Mouse (Mus musculus): Measurements from ENCODE around the gene Thsd4. TPM values are rescaled to one million over a fixed set of nuclear protein-coding genes. Genes with fewer than 3 reads are reported as not detected.

Thsd4 gene
- polyA plus RNA-seq, 1 experiment from 2014 or later: 20.2 TPM

- Histone ChIP-seq H3K27me3 (replicated peaks; ENCODE audit: control insufficient read depth, insufficient read depth, low read length) (no peaks in the 10 kb centered on the region), H3K4me1 (ENCODE audit: control insufficient read depth, insufficient read depth, low read length) (peaks cover 22% of the 10 kb centered on the region), H3K9me3 (ENCODE audit: control insufficient read depth, low read length) (no peaks in the 10 kb centered on the region), H3K9ac (ENCODE audit: low read depth, low read length) (no peak overlapping the region), H3K4me2 (ENCODE audit: low read depth, low read length) (no peak overlapping the region), H3K4me3 (ENCODE audit: low read length) (no peak overlapping the region), H3K36me3 (ENCODE audit: control insufficient read depth, insufficient read depth, low read length) (peaks cover 2% of the 10 kb centered on the region; the same call in 1 of the 2 replicates), H3K27ac (ENCODE audit: low read length) (peak overlapping the region; percentile 46)
- WGBS: 21% methylated on average over 14 of the region's 14 CpGs
- peak; percentile 71 for ATAC-seq
These were observed 43.7 kb downstream of the Thsd4 start for GRCm38 (mm10) chr9:60477991-60478750.

GRCm38 (mm10) chr9:60460010-60460982 is 61.5 kb downstream of the Thsd4 start:
- H3K27me3 ChIP-seq (replicated peaks; ENCODE audit: control insufficient read depth, insufficient read depth, low read length): no peaks in the 10 kb centered on the region
- 88% methylated on average over 13 of the region's 13 CpGs for WGBS
- H3K4me1 ChIP-seq (ENCODE audit: control insufficient read depth, insufficient read depth, low read length): 0 out of 2 replicates have a peak, but pooled peaks cover 9% of the 10 kb centered on the region
- no peak overlapping the region for H3K4me2 ChIP-seq (ENCODE audit: low read depth, low read length)
- no peak overlapping the region for H3K4me3 ChIP-seq (ENCODE audit: low read length)
- no peaks in the 10 kb centered on the region for H3K9me3 ChIP-seq (ENCODE audit: control insufficient read depth, low read length)
- ATAC-seq: no peak
- H3K27ac ChIP-seq (ENCODE audit: low read length): no peak overlapping the region
- H3K36me3 ChIP-seq (ENCODE audit: control insufficient read depth, insufficient read depth, low read length): no peaks in the 10 kb centered on the region
- H3K9ac ChIP-seq (ENCODE audit: low read depth, low read length): no peak overlapping the region

- peak; percentile 38; the same call in 1 of the 2 replicates for ATAC-seq
- WGBS: 40% methylated on average over 14 of the region's 14 CpGs
These were observed 63.3 kb downstream of the Thsd4 start for GRCm38 (mm10) chr9:60458468-60458962.

GRCm38 (mm10) chr9:60457359-60458210 is 64.3 kb downstream of the Thsd4 start:
- 0 out of 2 replicates have a peak, but pooled peaks cover 12% of the 10 kb centered on the region for H3K4me1 ChIP-seq (ENCODE audit: control insufficient read depth, insufficient read depth, low read length)
- H3K4me2 ChIP-seq (ENCODE audit: low read depth, low read length): no peak overlapping the region
- peak overlapping the region; percentile 44; the same call in 1 of the 2 replicates for H3K9ac ChIP-seq (ENCODE audit: low read depth, low read length)
- H3K4me3 ChIP-seq (ENCODE audit: low read length): no peak overlapping the region
- no peaks in the 10 kb centered on the region for H3K9me3 ChIP-seq (ENCODE audit: control insufficient read depth, low read length)
- 59% methylated on average over 18 of the region's 18 CpGs for WGBS
- ATAC-seq: peak; percentile 40
- H3K27me3 ChIP-seq (replicated peaks; ENCODE audit: control insufficient read depth, insufficient read depth, low read length): no peaks in the 10 kb centered on the region
- H3K36me3 ChIP-seq (ENCODE audit: control insufficient read depth, insufficient read depth, low read length): no peaks in the 10 kb centered on the region
- H3K27ac ChIP-seq (ENCODE audit: low read length): peak overlapping the region; percentile 81

More at GRCm38 (mm10) chr9:60458468-60458962, 63.3 kb downstream of the Thsd4 start:
- H3K4me2 ChIP-seq (ENCODE audit: low read depth, low read length): peak overlapping the region; percentile 10; the same call in 1 of the 2 replicates
- H3K9me3 ChIP-seq (ENCODE audit: control insufficient read depth, low read length): no peaks in the 10 kb centered on the region
- H3K4me3 ChIP-seq (ENCODE audit: low read length): no peak overlapping the region
- peak overlapping the region; percentile 15; the same call in 1 of the 2 replicates for H3K9ac ChIP-seq (ENCODE audit: low read depth, low read length)
- no peaks in the 10 kb centered on the region for H3K27me3 ChIP-seq (replicated peaks; ENCODE audit: control insufficient read depth, insufficient read depth, low read length)
- H3K4me1 ChIP-seq (ENCODE audit: control insufficient read depth, insufficient read depth, low read length): 0 out of 2 replicates have a peak, but pooled peaks cover 12% of the 10 kb centered on the region
- no peaks in the 10 kb centered on the region for H3K36me3 ChIP-seq (ENCODE audit: control insufficient read depth, insufficient read depth, low read length)
- peak overlapping the region; percentile 81 for H3K27ac ChIP-seq (ENCODE audit: low read length)

- WGBS: 66% methylated on average over 5 of the region's 5 CpGs
- Histone ChIP-seq H3K4me3 (ENCODE audit: low read length) (no peak overlapping the region), H3K36me3 (ENCODE audit: control insufficient read depth, insufficient read depth, low read length) (no peaks in the 10 kb centered on the region), H3K9ac (ENCODE audit: low read depth, low read length) (no peak overlapping the region), H3K9me3 (ENCODE audit: control insufficient read depth, low read length) (no peaks in the 10 kb centered on the region), H3K27me3 (replicated peaks; ENCODE audit: control insufficient read depth, insufficient read depth, low read length) (no peaks in the 10 kb centered on the region), H3K4me2 (ENCODE audit: low read depth, low read length) (no peak overlapping the region), H3K27ac (ENCODE audit: low read length) (0 out of 2 replicates have a peak overlapping the region, but pooled peaks have one; percentile 14), H3K4me1 (ENCODE audit: control insufficient read depth, insufficient read depth, low read length) (0 out of 2 replicates have a peak, but pooled peaks cover 12% of the 10 kb centered on the region)
- no peak for ATAC-seq
These were observed 65.2 kb downstream of the Thsd4 start for GRCm38 (mm10) chr9:60456651-60457050.

- no peaks in the 10 kb centered on the region for H3K9me3 ChIP-seq (ENCODE audit: control insufficient read depth, low read length)
- H3K27ac ChIP-seq (ENCODE audit: low read length): no peak overlapping the region
- 0 out of 2 replicates have a peak, but pooled peaks cover 12% of the 10 kb centered on the region for H3K4me1 ChIP-seq (ENCODE audit: control insufficient read depth, insufficient read depth, low read length)
- H3K36me3 ChIP-seq (ENCODE audit: control insufficient read depth, insufficient read depth, low read length): no peaks in the 10 kb centered on the region
- no peak overlapping the region for H3K4me3 ChIP-seq (ENCODE audit: low read length)
- no peak overlapping the region for H3K4me2 ChIP-seq (ENCODE audit: low read depth, low read length)
- no peaks in the 10 kb centered on the region for H3K27me3 ChIP-seq (replicated peaks; ENCODE audit: control insufficient read depth, insufficient read depth, low read length)
- ATAC-seq: no peak
- no peak overlapping the region for H3K9ac ChIP-seq (ENCODE audit: low read depth, low read length)
- 78% methylated on average over 13 of the region's 13 CpGs for WGBS
These were observed 67.3 kb downstream of the Thsd4 start for GRCm38 (mm10) chr9:60454406-60455076.

- Histone ChIP-seq H3K27me3 (replicated peaks; ENCODE audit: control insufficient read depth, insufficient read depth, low read length) (no peaks in the 10 kb centered on the region), H3K36me3 (ENCODE audit: control insufficient read depth, insufficient read depth, low read length) (no peaks in the 10 kb centered on the region), H3K9me3 (ENCODE audit: control insufficient read depth, low read length) (no peaks in the 10 kb centered on the region), H3K4me3 (ENCODE audit: low read length) (no peak overlapping the region), H3K4me2 (ENCODE audit: low read depth, low read length) (no peak overlapping the region), H3K27ac (ENCODE audit: low read length) (no peak overlapping the region), H3K9ac (ENCODE audit: low read depth, low read length) (no peak overlapping the region), H3K4me1 (ENCODE audit: control insufficient read depth, insufficient read depth, low read length) (0 out of 2 replicates have a peak, but pooled peaks cover 11% of the 10 kb centered on the region)
- WGBS: 77% methylated on average over 3 of the region's 3 CpGs
- peak; percentile 56; the same call in 1 of the 2 replicates for ATAC-seq
These were observed 72.3 kb downstream of the Thsd4 start for GRCm38 (mm10) chr9:60449498-60449897.

GRCm38 (mm10) chr9:60445821-60446220 is 76.0 kb downstream of the Thsd4 start:
- Histone ChIP-seq H3K4me2 (ENCODE audit: low read depth, low read length) (no peak overlapping the region), H3K9me3 (ENCODE audit: control insufficient read depth, low read length) (no peaks in the 10 kb centered on the region), H3K27ac (ENCODE audit: low read length) (peak overlapping the region; percentile 62), H3K27me3 (replicated peaks; ENCODE audit: control insufficient read depth, insufficient read depth, low read length) (no peaks in the 10 kb centered on the region), H3K36me3 (ENCODE audit: control insufficient read depth, insufficient read depth, low read length) (no peaks in the 10 kb centered on the region), H3K9ac (ENCODE audit: low read depth, low read length) (no peak overlapping the region), H3K4me3 (ENCODE audit: low read length) (no peak overlapping the region), H3K4me1 (ENCODE audit: control insufficient read depth, insufficient read depth, low read length) (0 out of 2 replicates have a peak, but pooled peaks cover 9% of the 10 kb centered on the region)
- 48% methylated on average over 4 of the region's 4 CpGs for WGBS
- peak; percentile 28; the same call in 1 of the 2 replicates for ATAC-seq
